ENCODE assay signal across 24 mouse cellular contexts in genomic region chr1:76080241-76080640, GRCm38 (mm10).
DNase-seq lines count a peak whose midpoint lies in the region; ATAC-seq and TF ChIP-seq lines count a peak whose summit lies in the region.
"Had no signal": no experiment of that assay in that cellular context is flagged by ENCODE, and none has a peak within 500 bp of the region (broad histone marks: within the 10 kb centered on the region; RNA-seq: fewer than 3 reads in every experiment).

No protein-coding gene starts in this region.

- H3K9ac ChIP-seq in heart, embryonic 11.5 days (ENCODE audit: low read depth, low read length): no peak overlapping the region
- H3K9ac ChIP-seq in liver, adult 2 months (ENCODE audit: low read depth, low read length): no peak overlapping the region
- no peak overlapping the region for H3K9ac ChIP-seq in limb, embryonic 13.5 days
- H3K9ac ChIP-seq: embryonic facial prominence, embryonic 12.5 days; heart, embryonic 15.5 days; lung, embryonic 15.5 days; midbrain, embryonic 15.5 days had no signal

- 74% methylated on average over 6 of the region's 6 CpGs for WGBS in heart, embryonic 11.5 days (ENCODE audit: insufficient replicate concordance)
- 85% methylated on average over 6 of the region's 6 CpGs for WGBS in liver, adult 2 months
- WGBS in limb, embryonic 13.5 days: 19% methylated on average over 6 of the region's 6 CpGs

- no peak overlapping the region for H3K4me2 ChIP-seq in heart, embryonic 11.5 days
- H3K4me2 ChIP-seq in limb, embryonic 13.5 days (replicated peaks): peak overlapping the region; percentile 23; the same call in 1 of the 2 replicates
- H3K4me2 ChIP-seq: embryonic facial prominence, embryonic 12.5 days; heart, embryonic 15.5 days; liver, embryonic 11.5 days; lung, embryonic 15.5 days; midbrain, embryonic 15.5 days had no signal

- H3K9me3 ChIP-seq in heart, embryonic 11.5 days (replicated peaks; ENCODE audit: control insufficient read depth, low read length): no peaks in the 10 kb centered on the region
- no peaks in the 10 kb centered on the region for H3K9me3 ChIP-seq in limb, embryonic 13.5 days
- H3K9me3 ChIP-seq: embryonic facial prominence, embryonic 12.5 days; heart, embryonic 15.5 days; lung, embryonic 15.5 days; midbrain, embryonic 15.5 days had no signal

- H3K36me3 ChIP-seq in heart, embryonic 11.5 days (ENCODE audit: control insufficient read depth, insufficient read depth, low read length): no peaks in the 10 kb centered on the region
- no peaks in the 10 kb centered on the region for H3K36me3 ChIP-seq in liver, adult 2 months (ENCODE audit: control insufficient read depth, insufficient read depth, low read length)
- H3K36me3 ChIP-seq in limb, embryonic 13.5 days: no peaks in the 10 kb centered on the region
- H3K36me3 ChIP-seq: embryonic facial prominence, embryonic 12.5 days; heart, embryonic 15.5 days; lung, embryonic 15.5 days; midbrain, embryonic 15.5 days had no signal

- no peaks in the 10 kb centered on the region for H3K27me3 ChIP-seq in heart, embryonic 11.5 days (ENCODE audit: control insufficient read depth, insufficient read depth, low read length)
- H3K27me3 ChIP-seq in liver, adult 2 months (ENCODE audit: control insufficient read depth, insufficient read depth, low read length): no peaks in the 10 kb centered on the region
- no peaks in the 10 kb centered on the region for H3K27me3 ChIP-seq in limb, embryonic 13.5 days
- H3K27me3 ChIP-seq: CH12.LX; embryonic facial prominence, embryonic 12.5 days; heart, embryonic 15.5 days; lung, embryonic 15.5 days; megakaryocyte, embryonic 14.5 days; midbrain, embryonic 15.5 days had no signal

- ATAC-seq in heart, embryonic 11.5 days (replicated peaks; ENCODE audit: insufficient number of reproducible peaks, low FRiP score, low TSS enrichment): no peak
- ATAC-seq in limb, embryonic 13.5 days (ENCODE audit: low FRiP score, low read depth): no peak
- ATAC-seq: forebrain, embryonic 16.5 days; midbrain, embryonic 15.5 days had no signal

- no peaks in the 10 kb centered on the region for H3K79me2 ChIP-seq in liver, adult 2 months (ENCODE audit: control insufficient read depth, insufficient read depth, low read length)

- no peak overlapping the region for H3K4me3 ChIP-seq in heart, embryonic 11.5 days (ENCODE audit: low read depth, low read length)
- no peak overlapping the region for H3K4me3 ChIP-seq in liver, adult 2 months (ENCODE audit: insufficient read depth, low read depth, low read length)
- H3K4me3 ChIP-seq in limb, embryonic 13.5 days: no peak overlapping the region
- H3K4me3 ChIP-seq: embryonic facial prominence, embryonic 12.5 days; heart, embryonic 15.5 days; lung, embryonic 15.5 days; megakaryocyte, embryonic 14.5 days; midbrain, embryonic 15.5 days; myocyte had no signal

- TF ChIP-seq POLR2A in liver, adult 2 months (IDR thresholded peaks at IDR 0.05; ENCODE audit: extremely low read depth, insufficient read depth, low read length): no peak

- no peak overlapping the region for H3K27ac ChIP-seq in heart, embryonic 11.5 days (ENCODE audit: low read depth, low read length)
- H3K27ac ChIP-seq in liver, adult 2 months (replicated peaks; ENCODE audit: insufficient read depth, low read depth, low read length): no peak overlapping the region
- H3K27ac ChIP-seq in limb, embryonic 13.5 days: no peak overlapping the region; the same call in 1 of the 2 replicates
- H3K27ac ChIP-seq: embryonic facial prominence, embryonic 12.5 days; heart, embryonic 15.5 days; lung, embryonic 15.5 days; midbrain, embryonic 15.5 days had no signal

- TF ChIP-seq CTCF in liver, adult 2 months (IDR thresholded peaks at IDR 0.05; ENCODE audit: low read depth, low read length): no peak

- H3K4me1 ChIP-seq in heart, embryonic 11.5 days (ENCODE audit: control insufficient read depth, insufficient read depth, low read length): peaks cover 5% of the 10 kb centered on the region; the same call in 1 of the 2 replicates
- no peaks in the 10 kb centered on the region for H3K4me1 ChIP-seq in liver, adult 2 months (ENCODE audit: control insufficient read depth, insufficient read depth, low read length)
- H3K4me1 ChIP-seq in limb, embryonic 13.5 days: peaks cover 34% of the 10 kb centered on the region
- H3K4me1 ChIP-seq: megakaryocyte, embryonic 14.5 days had no signal

- DNase-seq in heart, adult 11 months: peak; percentile 62
- peak; percentile 11 for DNase-seq in liver, adult 2 months (ENCODE audit: extremely low read depth, low read depth, low spot score)
- DNase-seq in liver: no peak
- peak; percentile 9 for DNase-seq in embryo, embryonic 9.5 days (ENCODE audit: extremely low spot score)
- no peak for DNase-seq in right cerebral cortex, adult 18-20 months
- no peak for DNase-seq in adrenal gland, adult 8-10 months
- DNase-seq: adrenal gland, postnatal 36 days; cerebellum, adult 11-12 months; cerebellum, postnatal 14 days; kidney, adult 8-10 months; kidney, postnatal 4 days; layer of hippocampus, adult 9-11 months; thymus, postnatal 14 days had no signal

Comparison
In these comparisons a context has a peak if more than half of its experiments do, and no peak if none do; other contexts are left out.
1. DNase-seq: peak in heart, adult 11 months (single experiment), liver, adult 2 months (single experiment) and embryo, embryonic 9.5 days (single experiment); none in liver (single experiment), right cerebral cortex, adult 18-20 months (single experiment) and adrenal gland, adult 8-10 months (single experiment).